Mouse (Mus musculus) MEL (cell line): ENCODE results near the gene Gm17622. TPM values are rescaled to one million over a fixed set of nuclear protein-coding genes. Genes with fewer than 3 reads are reported as not detected.
A peak's percentile ranks its signal among the peaks of the same experiment; 100 is the strongest.

ENCODE experiments used
- DNase-seq: peaks from one replicate; pipeline ENCODE4 v3.0.0; 2011; ENCODE audit warnings: low read depth, low spot score
- H3K27ac ChIP-seq: 2 replicates; pipeline ENCODE4 v1.5.1; 2012; ENCODE audit warnings: low read depth, mild to moderate bottlenecking, control low read depth, low read length, moderate library complexity; ENCODE audit not compliant: control insufficient read depth
- H3K27me3 ChIP-seq, 2 experiments: fragments of 150-350 bp in 1 of 2; sonication (generic) in 1 of 2; 2 replicates each; pipeline ENCODE4 v1.6.1; 2012; ENCODE audit warnings: low read length in 2 of 2, mild to moderate bottlenecking in 2 of 2, improper control_type of control experiment in 1 of 2, moderate library complexity in 1 of 2; ENCODE audit not compliant: insufficient read depth in 2 of 2, control insufficient read depth in 1 of 2
- H3K36me3 ChIP-seq, 2 experiments: 2 replicates each; pipeline ENCODE4 v1.6.1; 2012 to 2014; ENCODE audit warnings: low read length in 2 of 2, improper control_type of control experiment in 1 of 2, inconsistent platforms in 1 of 2, mild to moderate bottlenecking in 1 of 2; ENCODE audit not compliant: insufficient read depth in 2 of 2, control insufficient read depth in 1 of 2
- H3K4me1 ChIP-seq, 2 experiments: fragments of 150-350 bp in 1 of 2; sonication (generic) in 1 of 2; 2 replicates each; pipeline ENCODE4 v1.6.1; 2012; ENCODE audit warnings: low read length in 2 of 2, improper control_type of control experiment in 1 of 2, mild to moderate bottlenecking in 1 of 2; ENCODE audit not compliant: insufficient read depth in 2 of 2, control insufficient read depth in 1 of 2
- H3K4me3 ChIP-seq, 2 experiments: fragments of 150-350 bp in 1 of 2; sonication (generic) in 1 of 2; 2 replicates each; pipeline ENCODE4 v1.5.1; 2012; ENCODE audit warnings: low read depth in 2 of 2, low read length in 2 of 2, mild to moderate bottlenecking in 2 of 2, moderate library complexity in 2 of 2, control low read depth in 1 of 2, improper control_type of control experiment in 1 of 2; ENCODE audit not compliant: control insufficient read depth in 1 of 2, insufficient read depth in 1 of 2
- H3K79me2 ChIP-seq: 2 replicates; pipeline ENCODE4 v1.6.1; 2012; ENCODE audit warnings: mild to moderate bottlenecking, low read length, moderate library complexity; ENCODE audit not compliant: control insufficient read depth, poor library complexity, insufficient read depth
- H3K9ac ChIP-seq: 2 replicates; pipeline ENCODE4 v1.6.1; 2012; ENCODE audit warnings: low read depth, mild to moderate bottlenecking, control low read depth, low read length, moderate library complexity; ENCODE audit not compliant: control insufficient read depth, poor library complexity, severe bottlenecking
- H3K9me3 ChIP-seq: fragments of 150-350 bp; sonication (generic); replicated peaks from 2 replicates; pipeline ENCODE4 v1.6.1; 2012; ENCODE audit warnings: mild to moderate bottlenecking, low read length, improper control_type of control experiment, moderate library complexity; ENCODE audit not compliant: insufficient read depth
- BHLHE40 ChIP-seq: IDR thresholded peaks from 2 replicates; pipeline ENCODE4 v1.6.1; 2012; ENCODE audit warnings: low read depth, mild to moderate bottlenecking, inconsistent platforms, low read length, improper control_type of control experiment, borderline replicate concordance
- CHD1 ChIP-seq: IDR thresholded peaks from 2 replicates; pipeline ENCODE4 v1.6.1; 2012; ENCODE audit warnings: low read depth, mild to moderate bottlenecking, inconsistent platforms, low read length, improper control_type of control experiment
- CHD2 ChIP-seq: IDR thresholded peaks from 2 replicates; pipeline ENCODE4 v1.6.1; 2011; ENCODE audit warnings: low read length, improper control_type of control experiment
- E2F4 ChIP-seq: IDR thresholded peaks from 2 replicates; pipeline ENCODE4 v1.6.1; 2011; ENCODE audit warnings: low read depth, low read length, improper control_type of control experiment, borderline replicate concordance
- EP300 ChIP-seq, 2 experiments: IDR thresholded peaks; 2 replicates each; pipeline ENCODE4 v1.6.1; 2011; ENCODE audit warnings: improper control_type of control experiment in 2 of 2, low read length in 2 of 2, low read depth in 1 of 2, mild to moderate bottlenecking in 1 of 2
- KAT2A ChIP-seq: conservative IDR thresholded peaks from 2 replicates; pipeline ENCODE4 v1.6.1; 2012; ENCODE audit warnings: low read depth, low read length, improper control_type of control experiment, inconsistent platforms
- MAFK ChIP-seq: IDR thresholded peaks from 2 replicates; pipeline ENCODE4 v1.6.1; 2011; ENCODE audit warnings: low read depth, mild to moderate bottlenecking, low read length, improper control_type of control experiment, borderline replicate concordance
- MAZ ChIP-seq: IDR thresholded peaks from 2 replicates; pipeline ENCODE4 v1.6.1; 2012; ENCODE audit warnings: low read depth, mild to moderate bottlenecking, inconsistent platforms, low read length, improper control_type of control experiment
- NELFE ChIP-seq: IDR thresholded peaks from 2 replicates; pipeline ENCODE4 v1.6.1; 2011; ENCODE audit warnings: low read depth, low read length, improper control_type of control experiment
- POLR2A ChIP-seq, 2 experiments: IDR thresholded peaks; 2 replicates each; pipeline ENCODE4 v1.6.1; 2011 to 2012; ENCODE audit warnings: low read length in 2 of 2, mild to moderate bottlenecking in 2 of 2, control low read depth in 1 of 2, improper control_type of control experiment in 1 of 2, low read depth in 1 of 2, moderate library complexity in 1 of 2; ENCODE audit not compliant: control insufficient read depth in 1 of 2, insufficient read depth in 1 of 2, poor library complexity in 1 of 2
- POLR2AphosphoS2 ChIP-seq: IDR thresholded peaks from 2 replicates; pipeline ENCODE4 v1.6.1; 2011; ENCODE audit warnings: low read length, improper control_type of control experiment
- POLR2AphosphoS5 ChIP-seq: IDR thresholded peaks from 2 replicates; pipeline ENCODE4 v1.6.1; 2012; ENCODE audit warnings: low read depth, borderline replicate concordance, mild to moderate bottlenecking, inconsistent platforms, low read length, moderate library complexity, mixed read lengths
- RAD21 ChIP-seq: IDR thresholded peaks from 2 replicates; pipeline ENCODE4 v1.6.1; 2011; ENCODE audit warnings: mild to moderate bottlenecking, low read depth, low read length, improper control_type of control experiment
- RCOR1 ChIP-seq: IDR thresholded peaks from 2 replicates; pipeline ENCODE4 v1.6.1; 2012; ENCODE audit warnings: low read depth, mild to moderate bottlenecking, inconsistent platforms, low read length, improper control_type of control experiment
- TBP ChIP-seq: IDR thresholded peaks from 2 replicates; pipeline ENCODE4 v1.8.0; 2011; ENCODE audit warnings: low read depth, low read length, improper control_type of control experiment
- TCF12 ChIP-seq: IDR thresholded peaks from 2 replicates; pipeline ENCODE4 v1.6.1; 2014; ENCODE audit warnings: low read depth, mild to moderate bottlenecking, inconsistent platforms, low read length, improper control_type of control experiment, moderate library complexity
- UBTF ChIP-seq: IDR thresholded peaks from 2 replicates; pipeline ENCODE4 v1.6.1; 2012; ENCODE audit warnings: low read depth, mild to moderate bottlenecking, inconsistent platforms, low read length, improper control_type of control experiment, moderate library complexity, borderline replicate concordance; ENCODE audit not compliant: insufficient read depth
- USF1 ChIP-seq: IDR thresholded peaks from 2 replicates; pipeline ENCODE4 v1.6.1; 2014; ENCODE audit warnings: low read depth, mild to moderate bottlenecking, inconsistent platforms, low read length, improper control_type of control experiment, moderate library complexity
- USF2 ChIP-seq, 2 experiments: IDR thresholded peaks; 2 replicates each; pipeline ENCODE4 v1.6.1; 2011 to 2012; ENCODE audit warnings: improper control_type of control experiment in 2 of 2, low read length in 2 of 2, borderline replicate concordance in 1 of 2, inconsistent platforms in 1 of 2, low read depth in 1 of 2, mild to moderate bottlenecking in 1 of 2; ENCODE audit not compliant: insufficient read depth in 1 of 2
- ZKSCAN1 ChIP-seq: IDR thresholded peaks from 2 replicates; pipeline ENCODE4 v1.6.1; 2012; ENCODE audit warnings: low read depth, mild to moderate bottlenecking, inconsistent platforms, low read length, improper control_type of control experiment, moderate library complexity
- polyA plus RNA-seq, 2 experiments: library from polyadenylated mRNA; stranded (reverse) in 1 of 2; unstranded in 1 of 2; fragments of >175 nt in 1 of 2; fragments of >200 nt in 1 of 2; gene quantifications; 2 replicates each; pipeline versions ENCODE4 v1.2.1 to v1.2.4; 2012; ENCODE audit warnings: low replicate concordance in 2 of 2, low read depth in 1 of 2; ENCODE audit not compliant: insufficient read length in 2 of 2, insufficient read depth in 1 of 2, missing spikeins in 1 of 2
- total RNA-seq: library from RNA; depleted of rRNA; stranded (reverse); fragments of 300-350 nt; gene quantifications from 2 replicates; pipeline ENCODE4 v1.2.3, GENCODE M21; 2012

Gm17622 gene
- total and polyA plus RNA-seq, 3 experiments: not detected

GRCm38 (mm10) chr13:96452621-96453020 is 37.9 kb upstream of the Gm17622 start:
- Histone ChIP-seq H3K79me2 (no peaks in the 10 kb centered on the region), H3K9ac (no peak overlapping the region), H3K9me3 (no peaks in the 10 kb centered on the region), H3K4me3 (no peak overlapping the region), H3K36me3 (peaks cover 0 to 2% of the 10 kb centered on the region in 2 experiments; a peak in 2 of 4 replicates), H3K27me3 (no peaks in the 10 kb centered on the region), H3K27ac (no peak overlapping the region), H3K4me1 (peaks cover 4 to 9% of the 10 kb centered on the region in 2 experiments; a peak in 3 of 4 replicates)
- no peak for DNase-seq
- TF ChIP-seq POLR2AphosphoS2 (no peak), ZKSCAN1 (no peak), RAD21 (no peak), POLR2A (IDR thresholded peaks at IDR 0.05; ENCODE audit: control insufficient read depth in 1 of 2, insufficient read depth in 1 of 2, low read depth in 1 of 2, low read length in 2 of 2, poor library complexity in 1 of 2) (no peak), CHD2 (no peak), RCOR1 (no peak), EP300 (IDR thresholded peaks at IDR 0.05; ENCODE audit: low read depth in 1 of 2, low read length in 2 of 2) (no peak)

DNA sequence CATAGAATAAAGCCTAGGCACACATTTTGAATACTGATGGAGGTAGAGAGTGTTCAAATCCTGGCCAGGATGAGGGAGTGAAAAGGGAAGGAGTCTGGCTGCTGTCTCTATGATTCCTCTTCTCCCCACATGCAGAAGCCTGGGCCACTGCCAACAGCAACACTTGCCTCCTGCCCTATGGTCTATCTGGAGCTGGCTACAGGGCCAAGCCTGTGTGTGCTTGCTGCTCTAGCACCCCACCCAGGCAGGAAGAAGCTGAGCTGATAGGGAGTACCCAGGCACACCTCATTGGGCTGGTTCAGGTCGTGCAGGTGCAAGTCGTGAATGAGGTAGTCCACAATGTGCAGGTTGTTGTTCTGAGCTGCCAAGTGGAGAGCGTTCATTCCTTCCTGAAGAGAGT is 36.2 kb upstream of the Gm17622 start:
- H3K9ac ChIP-seq: no peak overlapping the region
- no peak overlapping the region for H3K27ac ChIP-seq
- H3K9me3 ChIP-seq: no peaks in the 10 kb centered on the region
- peaks cover 7 to 24% of the 10 kb centered on the region in 2 experiments for H3K4me1 ChIP-seq
- TF ChIP-seq KAT2A: no peak
- no peak for TF ChIP-seq TCF12
- TF ChIP-seq TBP: no peak
- no peak for TF ChIP-seq E2F4
- no peak for TF ChIP-seq USF2 (IDR thresholded peaks at IDR 0.05; ENCODE audit: borderline replicate concordance in 1 of 2, insufficient read depth in 1 of 2, low read depth in 1 of 2, low read length in 2 of 2)
- TF ChIP-seq BHLHE40: no peak
- no peak for TF ChIP-seq MAZ
- no peak for TF ChIP-seq ZKSCAN1
- no peak for TF ChIP-seq MAFK
- no peak for TF ChIP-seq NELFE
- no peak for TF ChIP-seq CHD1
- no peak for TF ChIP-seq POLR2AphosphoS5
- TF ChIP-seq USF1: no peak
- TF ChIP-seq CHD2: no peak
- no peak for TF ChIP-seq POLR2A (IDR thresholded peaks at IDR 0.05; ENCODE audit: control insufficient read depth in 1 of 2, insufficient read depth in 1 of 2, low read depth in 1 of 2, low read length in 2 of 2, poor library complexity in 1 of 2)
- no peak for TF ChIP-seq UBTF
- no peaks in the 10 kb centered on the region for H3K27me3 ChIP-seq
- no peaks in the 10 kb centered on the region for H3K79me2 ChIP-seq
- no peak overlapping the region for H3K4me3 ChIP-seq
- peak; percentile 55 for DNase-seq
- peaks cover 0 to 14% of the 10 kb centered on the region in 2 experiments; a peak in 2 of 4 replicates for H3K36me3 ChIP-seq
